Mouse (Mus musculus) embryo, embryonic 11.5 days (tissue): ENCODE results near the gene Afap1l2.

Experiments
- DNase-seq: peaks from one replicate; pipeline ENCODE4 v3.0.0-alpha.2; 2012; ENCODE audit warnings: low read depth, low spot score

Afap1l2 gene

DNA sequence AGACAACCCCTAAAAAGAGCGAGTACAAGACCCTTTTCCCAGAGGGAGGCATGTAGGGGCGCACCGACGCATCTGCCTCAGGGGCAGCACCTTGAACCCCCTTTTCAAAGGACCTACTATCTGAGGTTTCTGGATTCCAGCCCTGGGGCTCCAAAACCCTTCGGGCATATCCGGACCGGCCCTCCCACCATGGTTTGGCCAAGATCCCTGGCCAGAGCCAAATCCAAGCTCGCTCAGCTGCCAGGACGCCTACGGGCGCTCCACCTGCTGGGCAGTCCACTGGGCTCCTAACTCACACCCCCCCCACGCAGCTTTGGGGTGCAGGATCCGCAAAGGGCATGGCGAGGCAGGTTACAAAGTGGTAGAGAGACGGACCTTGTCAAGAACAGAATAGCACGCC, 737 bp downstream of the Afap1l2 start:
- no peak for DNase-seq

DNA sequence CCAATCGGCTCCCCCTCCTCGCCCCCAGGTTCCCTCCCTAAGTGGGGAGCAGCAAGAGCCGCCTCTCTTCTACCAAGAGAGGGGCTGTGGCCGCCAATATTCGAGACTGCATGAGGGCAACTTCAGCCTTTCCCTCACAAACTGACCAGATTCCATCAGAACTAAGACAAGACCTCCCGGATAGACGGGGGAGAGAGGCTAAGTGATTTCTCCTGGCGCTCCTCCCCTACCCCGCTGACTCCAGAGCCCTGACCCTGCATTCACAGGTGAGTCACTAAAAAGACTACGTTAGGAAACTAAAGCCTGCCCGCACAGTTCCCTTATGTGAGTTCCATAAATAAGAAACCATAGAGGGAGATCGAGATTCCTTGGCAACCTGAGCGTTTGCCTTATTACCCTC, 1.2 kb downstream of the Afap1l2 start:
- no peak for DNase-seq

DNA sequence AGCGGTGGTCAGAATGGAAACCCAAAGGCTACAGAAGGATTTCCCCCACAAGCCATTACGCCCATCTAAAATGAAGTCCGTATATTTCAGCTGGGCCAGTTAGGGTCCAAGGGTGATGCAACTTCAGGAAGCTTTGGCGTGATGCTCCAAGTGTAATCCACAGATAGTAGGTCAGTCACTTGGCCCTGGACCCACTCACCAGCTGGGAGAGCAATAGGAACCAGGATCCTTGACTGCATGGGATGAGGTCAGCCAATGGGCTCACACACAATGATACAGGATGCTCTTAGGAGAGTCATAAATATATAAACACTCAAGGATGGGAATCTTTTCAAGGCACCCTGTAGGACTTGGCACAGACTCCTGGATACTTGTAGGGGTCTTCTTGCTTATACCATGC, 3.0 kb downstream of the Afap1l2 start:
- no peak for DNase-seq

DNA sequence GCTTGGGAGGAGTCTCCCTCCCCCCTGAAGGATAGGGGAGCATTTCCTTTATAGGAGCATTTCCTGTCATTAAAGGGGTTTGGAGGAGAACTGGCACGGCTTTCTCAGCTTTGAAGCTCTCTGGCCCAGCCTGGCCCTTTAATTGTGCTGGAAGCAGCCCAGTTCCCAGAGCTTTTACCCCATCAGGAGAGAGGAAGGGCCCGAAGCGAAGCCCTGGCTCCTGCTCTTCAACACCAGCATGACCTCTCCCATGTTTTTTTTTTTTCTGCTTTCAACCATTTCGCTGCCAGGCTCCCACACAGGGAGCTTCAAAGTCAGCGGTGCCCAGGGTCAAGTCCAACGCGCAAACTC, 4.6 kb downstream of the Afap1l2 start:
- no peak for DNase-seq

DNA sequence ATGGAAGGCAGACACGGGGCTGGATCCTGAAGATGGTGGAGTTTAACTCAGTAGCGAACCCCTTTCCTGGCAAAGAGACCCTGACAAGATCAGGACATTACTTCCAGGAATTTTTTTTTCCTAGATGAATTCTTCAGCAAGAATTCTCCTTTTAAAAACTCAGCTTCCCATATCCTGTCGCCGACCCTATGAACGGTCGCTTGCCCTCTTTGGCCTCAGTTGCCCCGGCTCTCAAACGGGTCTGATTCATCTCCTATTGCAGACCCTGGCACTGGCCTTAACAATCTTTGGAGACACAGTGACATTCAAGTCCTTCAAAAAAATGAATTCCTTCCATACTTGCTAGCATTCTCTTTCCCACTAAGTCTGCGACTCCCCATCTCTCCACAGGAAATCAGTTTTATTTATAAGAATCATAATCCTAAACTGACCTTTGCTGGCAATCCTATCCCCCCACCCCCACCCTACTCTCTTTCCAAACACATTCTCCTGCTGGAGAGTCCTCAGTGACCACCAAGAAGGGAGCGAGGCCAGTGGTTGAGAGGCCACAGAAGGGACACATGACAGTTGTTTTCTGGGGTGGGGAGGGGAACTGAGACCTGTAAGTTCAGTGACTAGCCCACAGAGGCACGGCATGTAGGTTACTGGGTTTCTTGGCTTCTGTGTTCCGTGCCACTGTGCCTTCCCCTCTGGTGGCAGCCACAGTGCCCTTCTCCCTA, 5.1 kb downstream of the Afap1l2 start:
- no peak for DNase-seq

DNA sequence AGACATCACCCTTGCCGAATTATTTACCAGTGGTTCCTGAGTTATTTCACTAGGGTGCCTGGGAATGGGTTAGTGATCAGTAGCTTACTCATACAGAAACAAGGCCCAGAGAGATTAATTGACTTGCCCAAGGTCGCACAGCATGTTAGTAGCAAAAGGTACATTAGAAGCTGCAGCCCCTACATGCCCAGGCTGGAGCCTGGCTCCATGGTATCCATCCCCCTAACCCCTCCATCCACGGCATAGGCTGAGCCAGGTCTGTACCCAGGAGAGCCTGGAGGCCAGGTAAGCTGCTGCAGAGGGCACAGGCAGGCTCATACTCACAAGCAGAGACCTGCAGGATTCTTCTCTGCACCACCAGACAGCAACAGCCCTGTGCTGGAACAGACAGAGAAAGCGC, 6.1 kb downstream of the Afap1l2 start:
- no peak for DNase-seq

DNA sequence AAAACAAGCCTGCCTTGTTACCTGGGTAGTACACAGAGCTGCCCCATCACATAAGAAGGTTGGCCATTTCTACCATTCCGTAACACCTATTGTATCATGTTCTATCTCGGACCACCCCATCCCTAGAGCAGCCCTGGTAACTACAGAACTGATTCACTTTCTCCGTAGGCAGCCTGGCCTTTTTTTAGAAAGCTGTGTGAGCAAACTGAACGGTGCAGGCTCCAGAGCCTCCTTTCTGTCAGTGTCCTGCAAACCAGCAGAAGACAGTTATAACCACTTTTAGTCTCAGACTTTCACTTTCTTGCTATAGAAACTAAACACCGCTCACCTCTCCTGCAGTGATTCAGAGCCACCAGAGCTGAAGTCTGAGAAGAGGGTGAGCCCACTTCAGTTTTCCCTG, 7.4 kb downstream of the Afap1l2 start:
- DNase-seq, result no peak

DNA sequence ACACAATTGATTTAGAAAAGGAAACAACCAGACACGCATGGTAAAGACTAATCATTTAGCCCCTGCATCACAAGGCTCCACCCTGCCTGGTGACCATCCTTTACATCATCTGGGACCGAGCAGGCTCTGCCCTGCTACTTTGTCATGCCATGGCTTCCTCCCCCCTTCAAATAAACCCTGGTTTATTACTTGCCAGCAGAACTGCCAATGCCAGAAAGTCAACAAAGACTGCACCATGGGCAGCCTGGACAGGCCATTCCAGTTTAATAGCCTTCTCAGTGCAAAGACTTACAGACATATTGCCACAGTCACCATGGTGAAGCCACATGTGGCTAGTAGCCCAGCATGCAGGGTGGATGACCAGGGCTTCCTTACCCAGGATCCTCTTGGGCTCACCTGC, 8.2 kb downstream of the Afap1l2 start:
- DNase-seq, result no peak

DNA sequence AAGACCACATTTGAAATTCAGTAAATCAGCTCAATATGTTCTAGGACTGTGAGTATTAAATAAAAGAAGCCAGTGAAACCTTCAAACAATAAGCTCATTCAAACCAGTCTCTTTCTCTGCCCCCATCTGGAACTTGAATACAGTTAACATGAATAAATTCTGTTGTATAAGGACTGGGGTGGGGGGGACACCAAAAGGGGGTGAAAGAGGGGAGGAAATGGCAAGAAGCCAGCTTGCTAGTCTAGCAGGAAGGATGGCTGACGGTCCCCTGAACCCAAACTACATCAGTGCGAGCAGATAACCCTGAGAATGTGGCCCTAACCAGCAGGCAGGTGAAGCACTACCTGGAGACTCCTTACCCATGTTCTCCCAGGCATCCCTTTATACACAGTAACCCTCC, 9.1 kb downstream of the Afap1l2 start:
- no peak for DNase-seq

DNA sequence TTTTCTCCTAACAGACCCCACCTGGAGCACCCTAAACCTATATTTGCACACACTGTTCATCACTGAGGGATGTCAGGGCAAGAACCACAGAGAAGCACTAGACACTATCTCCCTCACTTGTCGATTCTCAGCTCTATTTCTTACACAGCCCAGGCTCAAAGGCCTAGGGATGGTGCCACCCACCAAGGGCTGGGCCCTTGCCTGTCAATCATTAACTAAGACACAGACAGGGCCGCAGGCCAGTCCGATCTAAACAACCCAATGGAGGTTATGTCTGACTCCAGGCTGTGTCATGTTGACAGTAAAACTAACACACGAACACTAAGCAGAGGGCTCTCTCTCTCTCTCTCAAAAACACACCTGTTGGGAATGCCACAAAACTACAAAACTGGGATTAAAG, 9.7 kb downstream of the Afap1l2 start:
- DNase-seq, result no peak

DNA sequence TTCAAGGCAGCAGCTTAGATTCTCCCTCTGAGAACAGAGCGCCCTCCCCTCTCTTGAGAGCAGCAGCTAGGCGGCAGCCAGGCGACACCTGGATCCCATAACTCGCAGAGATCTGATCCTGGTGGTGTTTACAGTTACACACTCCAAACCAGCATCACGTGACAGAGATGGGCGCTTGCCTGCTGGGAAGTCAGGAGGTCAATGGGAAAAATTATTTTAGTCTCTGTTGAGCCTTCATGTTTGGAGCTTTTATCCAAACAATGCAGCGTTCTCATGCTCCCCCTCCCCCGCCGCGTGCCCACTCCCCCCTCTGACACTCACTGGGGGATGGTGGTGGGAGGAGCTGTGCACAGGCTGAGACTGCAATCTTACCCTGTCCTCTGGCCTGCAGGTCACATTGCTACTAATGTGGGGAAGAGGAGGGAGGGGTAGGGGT, 10.8 kb downstream of the Afap1l2 start:
- peak; percentile 58 for DNase-seq

DNA sequence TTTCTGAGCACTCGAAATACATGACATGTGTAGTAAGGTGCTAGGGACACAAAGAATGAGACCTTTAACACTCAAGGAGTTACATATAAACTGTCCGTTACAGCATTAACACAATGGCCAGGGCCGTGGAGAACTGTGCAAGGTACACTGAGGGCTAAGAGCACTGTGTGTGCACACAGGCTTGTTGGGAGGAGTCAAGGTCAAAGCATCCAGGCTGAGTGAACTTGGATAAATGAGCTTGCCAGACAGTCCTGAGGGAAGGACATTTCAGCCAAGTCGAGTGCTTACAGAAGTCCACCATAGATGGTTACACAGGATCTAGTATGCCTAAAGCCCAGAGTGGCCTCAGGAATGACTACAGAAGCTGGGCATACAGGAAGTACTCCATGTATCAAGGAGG, 12.6 kb downstream of the Afap1l2 start:
- DNase-seq, result no peak

DNA sequence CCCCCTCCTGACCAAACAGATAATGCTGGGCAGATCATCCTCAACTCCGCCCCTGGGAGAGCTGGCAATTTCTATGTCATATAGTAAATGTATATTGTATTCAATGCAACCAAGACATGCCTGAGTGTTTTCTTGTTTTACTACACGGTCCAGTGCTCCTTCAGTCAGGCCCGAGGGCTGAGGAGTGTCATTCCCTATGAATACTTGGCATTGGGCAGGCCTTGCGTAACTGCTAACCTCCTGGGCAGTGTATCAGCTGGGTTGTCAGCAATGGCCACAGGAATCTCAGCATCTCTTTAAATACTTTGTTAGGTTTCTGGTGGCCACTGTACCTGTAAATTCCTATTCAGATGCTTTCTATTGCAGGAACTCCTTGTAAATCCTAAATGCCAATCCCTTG, 13.4 kb downstream of the Afap1l2 start:
- no peak for DNase-seq

DNA sequence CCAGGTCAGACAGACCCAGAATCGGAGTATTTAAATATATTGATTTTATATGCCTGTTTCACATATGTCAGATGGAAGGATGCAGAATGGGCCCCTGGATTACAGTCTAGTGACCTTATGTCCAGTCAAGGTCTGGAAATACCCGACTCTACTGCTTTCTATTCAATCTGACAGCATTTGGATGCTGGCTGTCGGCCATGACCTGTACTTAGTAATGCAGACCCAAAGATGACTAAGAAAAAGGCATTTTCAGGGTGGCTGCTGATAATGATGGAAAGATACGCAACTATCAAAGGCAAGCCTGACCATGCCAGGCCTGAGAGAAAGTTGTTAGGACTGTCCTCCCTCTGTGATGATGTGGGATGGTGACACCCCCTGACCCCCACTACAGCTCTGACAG, 14.3 kb downstream of the Afap1l2 start:
- DNase-seq, result no peak

DNA sequence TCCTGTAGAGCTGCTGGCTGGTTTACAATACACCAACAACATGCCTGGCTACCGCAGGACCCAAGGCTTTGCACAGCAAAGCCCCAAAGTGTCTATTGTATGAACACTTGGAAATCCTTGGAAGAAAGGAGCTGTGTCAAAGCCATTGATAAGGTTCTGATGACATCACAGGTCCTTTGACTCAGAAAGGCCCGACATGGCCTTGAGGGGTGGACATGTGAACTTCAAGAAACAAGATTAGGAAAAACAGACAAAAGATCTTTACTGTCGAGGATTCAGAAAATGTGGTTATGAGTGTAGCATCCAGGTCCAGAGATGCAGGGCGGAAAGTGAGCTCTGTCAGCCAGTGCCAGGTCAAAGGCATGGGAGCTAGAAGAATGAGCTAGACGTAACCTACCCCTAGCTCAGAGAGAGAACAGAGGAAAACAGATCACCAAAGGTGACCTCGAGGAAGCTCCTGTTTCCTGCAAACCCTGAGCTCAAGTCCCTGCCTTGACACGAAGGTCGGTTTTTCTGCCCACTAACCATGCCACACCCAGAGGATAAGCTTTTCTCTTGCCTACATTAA, 15.0 kb downstream of the Afap1l2 start:
- DNase-seq, result no peak

DNA sequence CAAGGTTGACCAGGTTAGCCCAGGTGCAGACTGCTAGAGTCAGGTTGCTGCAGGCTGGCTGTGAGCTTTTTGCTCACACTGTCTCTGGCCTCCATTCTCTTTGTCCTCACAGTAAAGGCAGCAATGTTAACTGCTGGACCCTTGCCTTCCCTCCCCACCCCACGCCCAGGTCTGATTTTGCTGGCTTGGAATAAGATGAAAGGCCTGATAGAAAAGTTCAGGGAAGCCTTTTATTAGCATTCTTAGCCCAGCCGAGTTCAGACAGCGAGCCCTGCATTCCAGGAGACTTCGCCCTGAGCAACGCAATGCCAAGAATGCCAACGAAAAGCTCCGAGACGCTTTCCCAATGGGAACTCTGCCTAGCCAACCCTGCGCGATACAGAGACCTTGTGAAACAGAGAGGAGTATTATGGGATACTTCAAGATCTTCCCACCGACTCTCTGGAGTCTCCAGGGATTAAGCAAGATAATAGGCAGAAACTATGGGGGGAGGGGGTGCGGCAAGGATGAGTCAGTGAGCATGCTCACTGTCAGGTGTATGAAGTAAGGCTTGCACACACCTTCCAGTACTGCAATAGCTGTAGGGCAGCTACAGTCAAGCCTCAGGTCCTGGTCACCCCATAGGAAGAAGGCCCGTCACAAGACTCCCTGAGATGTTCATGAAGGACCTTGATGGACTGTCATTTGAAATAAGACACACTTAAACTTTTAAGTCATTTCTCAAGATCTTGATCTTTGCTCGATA, 17.5 kb downstream of the Afap1l2 start:
- no peak for DNase-seq

DNA sequence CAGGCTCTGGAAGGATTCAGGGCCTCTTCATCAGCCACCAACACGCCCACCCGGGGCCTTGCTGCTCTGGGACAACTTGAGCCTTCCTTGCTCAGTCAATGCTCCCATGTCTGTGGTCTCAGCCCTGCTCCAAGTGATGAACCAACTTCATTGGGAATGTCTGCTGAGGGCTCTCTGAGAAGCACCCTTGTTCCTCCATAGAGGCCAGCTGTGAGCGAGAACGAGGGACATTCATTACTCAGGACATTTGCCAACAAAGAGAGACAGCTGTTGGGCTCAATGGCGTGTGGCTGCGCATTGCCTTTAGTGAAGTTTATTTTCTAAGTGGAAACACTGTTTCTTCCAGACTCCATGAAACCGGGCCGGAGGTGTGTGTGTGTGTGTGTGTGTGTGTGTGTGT, 18.9 kb downstream of the Afap1l2 start:
- no peak for DNase-seq

DNA sequence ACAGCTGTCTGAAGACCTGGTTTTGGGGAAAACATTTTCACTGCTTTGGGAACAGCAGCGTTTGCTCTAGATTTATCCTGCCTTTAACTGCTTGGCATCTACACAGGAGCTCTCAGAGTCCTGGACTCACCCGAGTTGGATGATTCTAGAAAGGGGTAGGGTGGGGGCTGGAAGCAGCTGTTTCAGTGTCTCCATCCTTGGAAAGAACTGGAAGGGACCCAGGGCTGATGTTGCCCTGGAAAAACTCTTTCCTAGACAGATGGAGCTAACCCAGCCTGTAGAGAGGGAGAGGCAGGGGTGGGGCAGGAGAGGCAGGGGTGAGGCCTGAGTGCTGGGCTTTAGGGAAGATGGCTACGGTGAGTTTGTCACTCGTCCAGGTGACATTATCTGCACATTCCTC, 23.8 kb downstream of the Afap1l2 start:
- no peak for DNase-seq

DNA sequence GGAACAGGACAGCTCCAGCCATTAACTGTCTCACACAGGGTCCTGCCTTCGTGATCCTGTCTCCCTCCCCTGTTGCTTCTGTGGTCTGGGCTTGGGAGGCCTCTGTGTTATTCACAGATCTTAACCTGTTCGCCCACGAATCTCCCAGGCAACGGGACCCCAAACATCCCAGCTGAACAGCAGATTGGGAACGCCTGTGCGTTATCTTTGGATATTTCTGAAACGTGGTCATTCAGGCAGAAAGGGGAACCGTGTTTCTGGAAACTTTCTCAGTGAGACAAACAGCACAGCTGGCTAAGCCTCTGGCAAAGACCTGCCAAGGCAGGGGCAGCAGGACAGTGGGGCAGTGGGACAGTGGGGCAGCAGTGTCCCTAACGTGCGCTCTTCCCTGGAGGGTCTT, 24.3 kb downstream of the Afap1l2 start:
- no peak for DNase-seq

DNA sequence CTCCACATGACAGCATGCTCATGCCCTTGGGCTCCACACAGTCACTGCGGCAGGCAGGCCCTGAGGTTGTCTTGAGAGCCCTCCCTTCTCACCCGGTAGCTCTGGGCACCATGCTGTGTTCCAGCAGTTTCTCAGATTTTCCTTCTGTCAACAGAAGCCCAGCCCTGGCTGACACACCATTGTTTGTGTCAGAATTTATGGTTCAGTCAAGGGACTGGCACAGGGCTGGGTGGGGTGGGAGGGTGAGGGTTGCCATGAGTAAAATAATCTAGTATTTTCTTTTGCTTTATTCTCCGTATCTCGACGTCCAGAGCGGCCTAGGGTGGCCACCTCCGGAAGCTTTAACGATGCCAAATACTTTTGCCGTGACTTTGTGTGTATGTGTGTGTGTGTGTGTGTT, 26.3 kb downstream of the Afap1l2 start:
- DNase-seq, result no peak

DNA sequence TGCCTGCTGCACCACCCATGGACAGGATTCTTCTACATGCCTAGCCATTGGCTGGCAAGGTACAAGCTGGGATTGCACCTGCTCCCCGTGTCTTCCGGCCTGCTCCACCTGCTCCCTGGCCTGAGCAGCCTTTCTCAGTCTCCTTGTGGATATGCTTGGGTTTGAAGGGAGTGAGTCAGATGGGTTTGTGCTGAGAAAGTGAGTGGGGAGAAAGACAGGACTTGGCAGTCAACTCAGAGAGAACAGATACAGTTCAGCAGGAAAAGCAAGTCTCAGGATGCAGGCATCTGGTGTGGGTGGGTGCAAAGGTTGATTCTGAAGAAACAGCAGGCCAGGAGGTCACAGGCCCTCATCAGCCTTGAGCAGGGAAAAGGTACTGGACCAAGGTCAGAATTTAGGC, 27.2 kb downstream of the Afap1l2 start:
- no peak for DNase-seq

DNA sequence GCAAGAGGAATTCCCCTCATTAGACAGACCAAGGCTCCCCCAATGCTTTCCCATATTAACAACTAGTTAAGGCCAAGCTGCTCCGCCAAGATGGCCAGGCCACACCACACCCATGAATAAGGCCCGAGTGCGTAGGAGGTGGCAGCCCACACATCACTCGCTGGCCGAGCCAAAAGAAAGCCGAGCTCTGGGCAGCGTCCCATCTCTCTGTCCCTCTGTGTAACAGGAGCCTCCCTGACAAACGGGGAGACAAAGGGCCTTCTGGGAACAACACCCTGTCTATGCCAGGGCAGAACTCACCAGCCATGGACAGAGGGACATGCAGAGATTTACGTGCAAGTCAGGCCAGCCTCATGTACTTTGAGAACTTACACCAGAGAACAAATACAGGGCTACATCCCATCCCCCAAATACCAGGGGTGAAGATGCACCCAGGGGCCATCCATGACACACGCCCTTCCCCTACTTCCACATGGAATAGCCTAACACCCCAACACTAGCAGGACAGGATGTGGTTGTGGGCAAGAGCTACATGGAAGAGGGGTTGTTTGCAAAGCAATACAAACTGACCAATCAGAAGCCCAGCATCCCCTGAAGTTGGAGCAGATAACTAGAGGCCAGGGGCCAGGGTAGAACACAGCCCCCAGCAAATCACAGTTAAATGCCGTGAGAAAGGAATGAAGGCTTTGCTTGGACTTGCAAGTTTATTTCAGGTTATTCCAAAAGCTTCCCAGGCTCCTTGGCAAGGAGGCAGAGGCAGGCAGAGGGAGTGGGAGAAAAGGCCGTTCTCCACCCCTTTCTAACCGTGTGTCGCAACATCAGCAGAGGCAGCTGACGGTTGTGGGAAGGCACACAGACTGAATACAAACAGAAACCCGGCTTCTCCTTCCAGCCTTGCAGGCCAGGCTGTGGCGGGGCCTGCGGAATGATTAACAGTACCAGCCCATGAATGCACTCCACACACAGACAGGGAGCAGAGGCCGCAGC, 30.8 kb downstream of the Afap1l2 start:
- DNase-seq, result no peak
